Mouse (Mus musculus) kidney, postnatal 36 days (tissue): ENCODE data around the gene Derl3.
A peak's percentile ranks its signal among the peaks of the same experiment; 100 is the strongest.
"Not testable (repeated sequence)": the region's sequence is repeated elsewhere in the genome, so short reads cannot be mapped to it uniquely, and the experiment has no call there.

Source experiments
- DNase-seq, 2 experiments: peaks; one replicate each; pipeline ENCODE4 v3.0.0; 2021 to 2022; ENCODE audit warnings: mixed read lengths in 2 of 2

The Derl3 gene

DNA sequence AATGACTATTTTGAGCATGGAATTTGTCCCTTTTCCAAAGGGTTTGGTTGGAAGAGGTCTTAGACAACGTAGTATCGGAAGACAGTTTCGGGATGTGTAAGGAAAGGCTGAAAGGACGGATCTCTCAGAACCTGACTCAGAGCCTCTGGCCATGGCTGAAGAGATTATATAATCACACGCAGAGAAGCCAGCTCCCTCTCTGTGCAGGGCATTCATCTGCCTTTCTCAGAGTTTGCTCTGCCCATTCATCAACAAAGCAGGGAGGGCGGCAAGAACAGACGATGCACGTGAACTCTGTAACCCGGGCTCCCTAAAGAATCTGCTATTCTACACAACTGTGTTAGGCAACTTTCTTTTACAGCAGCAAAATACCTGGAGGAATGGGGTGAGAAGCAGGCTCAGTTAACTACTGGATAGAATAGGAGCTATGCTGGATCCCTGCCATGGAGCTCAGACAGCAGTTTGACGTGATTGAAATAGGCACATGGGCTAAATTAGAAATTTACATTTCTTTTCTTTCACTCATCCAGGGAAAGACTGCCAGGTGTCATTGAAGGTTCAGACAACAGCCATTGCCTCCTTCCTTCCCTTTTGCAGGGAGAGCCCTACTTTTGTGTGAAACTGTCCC lies 19.6 kb upstream of the Derl3 start:
- DNase-seq: peak in 1 of 2 experiments; percentile 18

- peak; percentile 84 to 87 for DNase-seq
These were observed 14.4 kb upstream of the Derl3 start for GRCm38 (mm10) chr10:75878836-75879235.

DNA sequence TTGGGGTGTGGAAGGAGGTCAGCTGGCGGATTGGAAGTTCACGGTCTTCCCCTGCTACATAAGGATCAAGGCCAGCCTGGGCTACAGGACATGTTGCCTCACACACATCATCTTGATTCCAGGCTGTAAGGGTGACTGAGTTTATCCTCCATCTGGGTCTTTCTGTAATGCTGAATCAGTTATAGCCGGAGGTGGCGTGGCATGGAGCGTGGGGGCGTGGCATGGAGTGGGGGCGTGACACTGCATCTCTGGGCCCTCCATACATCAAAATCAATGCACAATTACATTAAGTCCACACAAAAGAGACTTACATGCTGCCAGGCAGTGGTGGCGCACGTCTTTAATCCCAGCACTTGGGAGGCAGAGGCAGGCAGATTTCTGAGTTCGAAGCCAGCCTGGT lies 12.9 kb upstream of the Derl3 start:
- DNase-seq: no peak

GRCm38 (mm10) chr10:75880771-75881577 lies 12.2 kb upstream of the Derl3 start:
- DNase-seq: no peak

DNA sequence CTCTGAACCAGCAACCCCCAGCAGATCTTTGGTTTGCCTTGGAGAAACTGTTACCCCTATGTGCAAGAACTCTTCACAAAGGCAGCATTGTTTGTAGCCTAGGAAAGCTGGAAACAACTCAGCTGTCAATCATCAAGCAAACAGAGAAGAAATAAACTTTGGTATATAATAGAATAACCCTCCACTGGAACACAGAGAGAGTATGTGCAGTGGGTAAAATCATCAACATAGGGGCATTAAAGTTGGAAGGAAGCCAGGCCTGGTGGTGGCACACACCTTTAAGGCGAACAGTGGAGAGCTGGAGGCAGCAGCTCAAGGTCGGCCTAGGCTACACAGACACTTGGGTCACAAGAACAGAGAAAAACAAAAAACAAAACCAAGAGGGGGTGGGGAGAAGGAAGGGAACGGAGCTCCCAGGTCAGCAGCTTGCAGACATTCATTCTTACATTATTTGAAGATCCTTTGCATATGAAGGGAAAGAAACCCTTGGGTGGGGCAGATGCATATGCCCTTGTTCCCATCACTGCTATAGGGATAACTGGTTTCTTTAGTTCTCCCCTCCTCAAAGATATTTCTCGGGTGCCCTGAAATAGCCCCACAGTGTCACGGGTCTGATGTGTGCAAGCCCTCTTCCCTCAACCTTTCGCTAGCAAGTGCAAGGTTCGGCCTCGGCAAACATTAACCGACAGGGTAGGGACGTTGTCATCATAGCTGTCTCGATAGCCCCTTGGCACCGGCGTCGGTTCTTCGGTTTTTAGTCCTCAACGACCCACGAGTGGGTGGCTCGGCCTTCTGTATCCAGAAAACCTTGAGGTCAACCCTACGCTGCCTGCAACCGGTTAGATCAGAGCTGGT lies 11.4 kb upstream of the Derl3 start:
- peak; percentile 91 to 92 for DNase-seq

DNA sequence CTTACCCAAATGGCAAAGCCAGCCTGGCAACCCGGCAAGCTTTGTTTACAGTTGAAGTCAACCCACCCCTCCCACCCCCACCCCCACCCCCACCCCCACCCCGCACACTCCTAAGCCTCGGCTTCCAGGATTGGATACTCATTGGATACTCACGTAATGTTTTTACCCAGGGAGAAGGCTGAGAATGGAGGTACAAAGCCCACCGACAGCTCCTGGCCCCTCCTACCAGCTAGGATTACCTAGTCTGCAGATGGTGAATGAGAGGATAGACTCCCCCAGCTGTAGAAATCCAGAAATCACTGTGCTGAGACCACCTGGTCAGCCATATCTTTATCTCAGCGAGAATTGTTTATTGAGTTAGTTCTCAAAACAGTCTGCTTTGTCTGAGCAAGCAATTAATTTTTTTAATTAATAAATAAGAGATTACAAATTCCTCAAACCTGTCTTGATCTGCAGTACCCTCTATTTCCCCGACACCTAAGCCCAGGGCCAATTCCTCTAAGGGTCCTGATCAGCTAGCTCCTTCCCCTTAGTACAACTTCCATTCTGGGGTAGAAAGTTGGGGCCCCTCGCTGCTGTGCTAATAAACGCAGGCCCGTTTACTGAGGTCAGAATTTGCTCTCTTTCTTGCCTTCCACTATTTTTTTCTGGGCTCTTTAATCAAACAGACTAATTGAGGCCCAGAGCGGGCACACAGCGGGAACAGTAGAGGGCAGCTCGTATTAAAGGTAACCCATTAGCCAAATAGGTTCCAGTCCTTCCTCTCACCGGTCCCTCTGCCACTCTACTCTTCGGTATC lies 10.6 kb upstream of the Derl3 start:
- no peak for DNase-seq

DNA sequence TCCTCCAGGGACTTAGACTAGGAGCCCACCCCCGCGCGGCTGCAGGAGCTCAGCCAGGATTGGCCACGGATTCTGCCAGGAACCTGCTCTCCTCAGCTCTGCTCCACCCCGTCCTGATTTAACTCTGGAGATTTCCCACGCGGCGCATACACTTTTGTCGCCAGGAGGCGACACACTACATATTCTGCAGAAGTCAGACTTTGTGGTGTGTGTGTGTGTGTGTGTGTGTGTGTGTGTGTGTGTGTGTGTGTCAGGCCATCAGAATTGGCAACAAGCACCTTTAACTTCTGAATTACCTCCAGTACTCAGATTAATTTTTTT lies 10.0 kb upstream of the Derl3 start:
- DNase-seq: peak; percentile 91 to 93

GRCm38 (mm10) chr10:75884742-75885141 lies 8.5 kb upstream of the Derl3 start:
- DNase-seq: no peak

DNA sequence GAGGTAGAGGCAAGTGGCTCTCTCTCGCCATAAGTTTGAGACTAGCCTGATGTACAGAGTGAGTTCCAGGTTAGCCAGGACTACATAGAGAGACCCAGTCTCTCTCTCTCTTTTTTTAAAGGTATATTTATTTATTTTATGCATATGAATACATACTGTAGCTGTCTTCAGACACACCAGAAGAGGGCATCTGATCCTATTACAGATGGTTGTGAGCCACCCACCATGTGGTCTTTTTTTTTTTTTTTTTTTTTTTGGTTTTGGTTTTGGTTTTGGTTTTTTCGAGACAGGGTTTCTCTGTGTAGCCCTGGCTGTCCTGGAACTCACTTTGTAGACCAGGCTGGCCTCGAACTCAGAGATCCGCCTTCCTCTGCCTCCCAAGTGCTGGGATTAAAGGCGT lies 5.7 kb upstream of the Derl3 start:
- DNase-seq: not testable (repeated sequence)

DNA sequence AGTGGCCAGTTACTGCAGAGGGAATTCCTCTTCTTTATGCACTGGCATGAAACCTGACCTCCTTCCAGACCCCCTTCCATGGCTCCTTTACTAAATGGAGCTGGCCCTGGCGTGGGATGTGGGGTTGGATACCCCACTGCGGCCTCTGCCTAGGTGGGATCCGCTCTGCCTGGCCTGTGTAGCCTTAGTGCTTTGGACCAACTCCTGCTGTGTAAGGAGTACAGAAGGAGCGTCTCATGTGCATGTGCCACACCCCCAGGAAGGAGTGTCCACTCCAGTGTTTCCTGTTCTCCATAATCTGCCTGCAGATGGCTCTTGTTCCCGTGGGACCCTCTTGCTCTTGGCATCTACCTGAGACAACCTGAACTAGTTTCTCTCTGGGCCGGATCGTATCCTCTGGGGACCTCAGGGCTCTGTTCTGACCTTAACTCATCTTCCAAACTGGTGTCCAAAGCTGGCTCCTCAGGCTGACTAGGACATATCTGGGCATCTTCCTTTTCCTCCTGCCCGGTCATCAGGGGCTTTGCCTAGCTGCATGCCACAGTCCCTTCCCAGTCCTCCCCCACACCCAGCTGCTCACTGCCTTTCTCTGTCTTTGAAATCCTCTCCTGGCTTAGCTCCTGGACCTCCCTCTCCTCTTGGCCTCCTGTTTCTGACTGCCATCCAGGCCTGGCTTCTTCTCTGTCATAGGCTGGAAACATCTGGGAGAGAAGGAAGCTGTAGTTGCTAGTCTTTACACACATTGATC lies 3.6 kb upstream of the Derl3 start:
- DNase-seq: no peak

DNA sequence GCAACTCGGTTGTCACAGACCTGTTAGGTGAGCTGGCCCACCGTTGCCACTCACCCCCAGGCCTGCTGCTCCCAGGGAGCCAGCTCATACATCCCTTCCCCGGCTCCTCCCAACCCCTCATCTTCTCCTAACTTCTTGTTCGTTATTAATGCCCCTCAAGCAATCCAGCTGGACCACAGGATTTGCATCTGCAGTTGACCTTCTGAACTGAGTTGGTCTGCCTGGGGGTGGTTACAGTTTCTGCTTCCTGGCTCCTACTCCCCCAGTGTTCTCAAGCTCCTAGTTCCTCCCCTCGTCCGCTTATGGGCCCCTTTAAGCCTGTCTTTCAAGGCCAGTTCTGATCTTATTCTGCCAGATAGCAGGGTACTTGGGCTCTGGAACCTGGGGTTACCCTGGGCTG lies 1.4 kb downstream of the Derl3 start:
- DNase-seq: no peak

- no peak for DNase-seq
These were observed 2.5 kb downstream of the Derl3 start for GRCm38 (mm10) chr10:75895730-75896129.

GRCm38 (mm10) chr10:75896208-75896607 lies 3.0 kb downstream of the Derl3 start:
- DNase-seq: no peak

DNA sequence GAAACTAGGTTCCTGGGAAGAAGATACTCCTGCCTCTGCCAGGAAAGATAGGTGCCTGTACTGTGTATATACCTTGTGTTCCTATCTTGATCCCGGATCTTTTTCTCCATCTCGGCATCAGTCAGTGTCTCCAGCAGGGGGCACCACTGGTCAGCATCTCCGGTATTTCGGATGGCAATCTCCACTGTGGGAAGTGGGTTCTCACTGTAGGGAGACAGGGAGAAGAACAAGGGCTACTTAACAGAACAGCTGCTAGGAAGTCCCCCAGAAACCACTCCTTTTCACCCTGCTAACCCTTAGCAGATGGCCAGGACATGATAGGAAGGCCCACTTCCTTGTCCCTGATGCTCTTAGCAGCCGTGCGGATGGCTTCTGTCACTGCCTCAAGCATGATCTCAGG lies 4.2 kb downstream of the Derl3 start:
- peak; percentile 81 to 94 for DNase-seq

GRCm38 (mm10) chr10:75898039-75898564 lies 4.9 kb downstream of the Derl3 start:
- DNase-seq: no peak

DNA sequence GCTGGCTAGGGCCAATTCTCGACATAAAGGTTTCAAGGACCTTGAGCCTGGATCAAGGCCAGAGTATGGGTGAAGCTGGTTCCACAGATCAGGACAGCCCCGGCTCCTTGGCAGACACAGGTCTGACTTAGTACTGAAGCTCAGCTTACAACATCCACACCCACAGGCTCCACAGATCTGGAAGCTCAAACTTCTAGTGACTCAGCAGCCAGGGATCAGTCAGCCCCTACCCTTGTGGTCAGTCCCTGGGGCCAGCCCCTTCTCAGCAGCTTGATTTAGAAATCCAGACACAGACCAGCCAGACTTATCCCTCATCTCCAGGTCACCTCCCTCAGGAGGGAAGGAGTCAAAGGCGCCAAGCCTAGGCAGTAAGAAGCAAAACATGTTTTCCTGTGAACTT lies 5.6 kb downstream of the Derl3 start:
- DNase-seq: peak; percentile 53 to 69

DNA sequence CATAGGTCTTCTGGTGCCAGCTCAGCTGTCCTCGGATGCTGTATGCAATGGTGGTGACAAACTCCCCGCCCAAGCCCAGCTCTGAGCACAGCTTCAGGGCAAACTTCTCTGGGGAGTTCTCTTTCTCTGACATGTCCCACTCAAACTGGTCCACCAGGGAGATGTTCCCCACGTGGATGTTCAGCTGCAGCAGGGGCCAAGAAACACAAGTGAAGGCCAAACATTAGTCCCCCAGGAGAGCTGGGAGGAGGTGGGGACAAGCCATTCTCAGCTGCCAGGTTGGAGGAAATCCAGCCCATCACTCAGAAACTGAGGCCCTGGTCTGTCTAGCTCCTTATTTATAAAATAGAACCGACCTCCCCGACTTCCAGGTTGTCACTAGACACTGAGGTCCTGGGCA lies 11.2 kb downstream of the Derl3 start:
- DNase-seq: no peak

DNA sequence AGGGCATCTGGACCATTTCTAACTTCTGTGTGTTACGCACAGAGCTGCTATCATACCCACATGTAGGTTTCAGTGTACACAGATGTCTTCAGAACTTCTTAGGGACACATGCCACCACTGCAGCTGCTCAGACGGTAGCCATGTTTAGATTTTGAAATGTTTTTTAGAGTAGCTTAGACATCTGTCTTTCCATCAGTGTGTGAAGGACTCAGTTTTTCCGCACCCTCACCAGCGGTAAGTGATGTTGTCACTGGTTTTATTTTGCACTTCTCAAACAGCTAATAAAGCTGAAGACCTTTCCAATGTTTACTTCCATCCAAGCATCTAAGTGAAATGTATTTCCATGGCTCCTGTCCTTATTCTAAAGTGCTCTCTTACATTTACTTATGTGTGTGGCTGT lies 13.7 kb downstream of the Derl3 start:
- no peak for DNase-seq

- DNase-seq: peak; percentile 25 to 33
These were observed 17.5 kb downstream of the Derl3 start for GRCm38 (mm10) chr10:75910698-75911097.

GRCm38 (mm10) chr10:75913013-75913589 lies 19.9 kb downstream of the Derl3 start:
- DNase-seq: no peak

DNA sequence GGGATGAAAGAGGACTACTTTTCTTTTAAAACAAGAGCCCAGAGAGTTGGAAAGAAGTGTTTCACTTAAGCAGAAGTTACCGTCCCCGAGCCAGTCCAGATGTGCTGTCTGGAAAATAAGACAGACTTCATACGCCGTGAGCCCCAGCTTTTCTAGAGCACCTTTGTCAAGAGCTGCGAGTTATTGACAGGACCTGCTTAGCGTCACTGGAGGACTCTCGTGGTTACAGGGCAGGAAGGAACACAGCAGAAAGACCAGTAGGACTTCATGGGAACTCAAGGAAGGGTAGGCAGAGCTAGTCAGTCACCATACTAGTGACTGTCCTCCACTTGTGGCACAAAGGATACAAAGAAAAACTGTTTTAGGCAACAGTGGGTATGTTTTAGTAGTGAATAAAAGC lies 22.3 kb downstream of the Derl3 start:
- DNase-seq: no peak
